Mouse (Mus musculus) frontal cortex, adult (tissue): Measurements from ENCODE around the gene Rasgef1c.

Experiments used
- ATAC-seq: cut with Nextera tagmentation; 2 replicates; pipeline ENCODE4 v1.9.2; 2017; ENCODE audit warnings: mild to moderate bottlenecking, moderate library complexity, mixed read lengths; ENCODE audit not compliant: low TSS enrichment

The Rasgef1c gene

GRCm38 (mm10) chr11:49901659-49902458 lies at the start of gene Rasgef1c:
Gene Rasgef1c (plus strand): TSS chr11:49901835.
- peak; percentile 82 for ATAC-seq

GRCm38 (mm10) chr11:49855144-49855543 lies 46.5 kb upstream of the Rasgef1c start:
- ATAC-seq, result no peak

- ATAC-seq, result no peak
These were observed 40.5 kb upstream of the Rasgef1c start for GRCm38 (mm10) chr11:49861139-49861538.

GRCm38 (mm10) chr11:49863926-49864325 lies 37.7 kb upstream of the Rasgef1c start:
- no peak for ATAC-seq

GRCm38 (mm10) chr11:49867320-49867719 lies 34.3 kb upstream of the Rasgef1c start:
- ATAC-seq, result no peak

GRCm38 (mm10) chr11:49869762-49870161 lies 31.9 kb upstream of the Rasgef1c start:
- peak; percentile 47 for ATAC-seq

GRCm38 (mm10) chr11:49871914-49872313 lies 29.7 kb upstream of the Rasgef1c start:
- ATAC-seq, result peak; percentile 39

- ATAC-seq, result no peak
These were observed 28.9 kb upstream of the Rasgef1c start for GRCm38 (mm10) chr11:49872779-49873178.

- peak; percentile 62 for ATAC-seq
These were observed 24.5 kb upstream of the Rasgef1c start for GRCm38 (mm10) chr11:49876948-49877817.

GRCm38 (mm10) chr11:49879950-49880642 lies 21.5 kb upstream of the Rasgef1c start:
- peak; percentile 6; the same call in 1 of the 2 replicates for ATAC-seq

GRCm38 (mm10) chr11:49883394-49883793 lies 18.2 kb upstream of the Rasgef1c start:
- no peak for ATAC-seq

GRCm38 (mm10) chr11:49888469-49888868 lies 13.2 kb upstream of the Rasgef1c start:
- ATAC-seq, result no peak

- ATAC-seq, result no peak
These were observed 9.6 kb upstream of the Rasgef1c start for GRCm38 (mm10) chr11:49891993-49892392.

GRCm38 (mm10) chr11:49893806-49894205 lies 7.8 kb upstream of the Rasgef1c start:
- ATAC-seq, result no peak

GRCm38 (mm10) chr11:49895966-49896590 lies 5.6 kb upstream of the Rasgef1c start:
- peak; percentile 70 for ATAC-seq

GRCm38 (mm10) chr11:49900043-49900442 lies 1.6 kb upstream of the Rasgef1c start:
- no peak for ATAC-seq

GRCm38 (mm10) chr11:49900962-49901658 lies 525 bp upstream of the Rasgef1c start:
- ATAC-seq, result no peak

GRCm38 (mm10) chr11:49903333-49903732 lies 1.7 kb downstream of the Rasgef1c start:
- ATAC-seq, result peak; percentile 75

- ATAC-seq, result peak; percentile 70
These were observed 17.0 kb downstream of the Rasgef1c start for GRCm38 (mm10) chr11:49918521-49919180.

- ATAC-seq, result no peak
These were observed 17.7 kb downstream of the Rasgef1c start for GRCm38 (mm10) chr11:49919304-49919703.
